Mouse (Mus musculus) lung, postnatal 0 days (tissue): ENCODE data around the gene Umps. TPM values are rescaled to one million over a fixed set of nuclear protein-coding genes. Genes with fewer than 3 reads are reported as not detected.

Source experiments
- ATAC-seq: fragments of 200-750 bp; cut with Nextera tagmentation; 2 replicates; pipeline ENCODE4 v1.8.0; 2017; ENCODE audit warnings: moderate library complexity
- DNase-seq: peaks from one replicate; pipeline ENCODE4 v3.0.0-alpha.2; 2016; ENCODE audit warnings: low spot score
- H3K27ac ChIP-seq: fragments of 300-500 bp; sonication (generic); 2 replicates; pipeline ENCODE4 v1.5.1; 2014; ENCODE audit warnings: antibody characterized with exemption, mild to moderate bottlenecking, low read length, mixed read lengths
- H3K27me3 ChIP-seq: fragments of 300-500 bp; sonication (generic); replicated peaks from 2 replicates; pipeline ENCODE4 v1.6.1; 2014; ENCODE audit warnings: low read length, mixed read lengths; ENCODE audit not compliant: insufficient read depth
- H3K36me3 ChIP-seq: fragments of 300-500 bp; sonication (generic); 2 replicates; pipeline ENCODE4 v1.6.1; 2014; ENCODE audit warnings: low read length, mixed read lengths; ENCODE audit not compliant: insufficient read depth
- H3K4me1 ChIP-seq: fragments of 300-500 bp; sonication (generic); 2 replicates; pipeline ENCODE4 v1.6.1; 2014; ENCODE audit warnings: antibody characterized with exemption, low read depth, low read length, mixed read lengths; ENCODE audit not compliant: insufficient read depth
- H3K4me2 ChIP-seq: fragments of 300-500 bp; sonication (generic); replicated peaks from 2 replicates; pipeline ENCODE4 v1.6.1; 2014; ENCODE audit warnings: low read depth, mild to moderate bottlenecking, low read length, moderate library complexity, mixed read lengths
- H3K4me3 ChIP-seq: fragments of 300-500 bp; sonication (generic); 2 replicates; pipeline ENCODE4 v1.5.1; 2014; ENCODE audit warnings: low read depth, low read length
- H3K9ac ChIP-seq: fragments of 300-500 bp; sonication (generic); replicated peaks from 2 replicates; pipeline ENCODE4 v1.6.1; 2014; ENCODE audit warnings: low read depth, mild to moderate bottlenecking
- H3K9me3 ChIP-seq: fragments of 300-500 bp; sonication (generic); 2 replicates; pipeline ENCODE4 v1.6.1; 2016; ENCODE audit warnings: low read length, mixed read lengths
- CTCF ChIP-seq: IDR thresholded peaks from 2 replicates; pipeline ENCODE4 v1.5.1; 2016; ENCODE audit warnings: antibody characterized with exemption, mild to moderate bottlenecking
- EP300 ChIP-seq: IDR thresholded peaks from 2 replicates; pipeline ENCODE4 v1.6.1; 2016; ENCODE audit warnings: antibody characterized with exemption, mild to moderate bottlenecking, control low read depth
- WGBS: fragments of 180-500 bp; shearing (Covaris S2); extraction: QIAGEN DNeasy Blood & Tissue Kit; methylation state at CpG from one replicate; pipeline ENCODE4 v1.1.7; 2014; 5-methylcytosine and 5-hydroxymethylcytosine counted together
- polyA plus RNA-seq: library from polyadenylated mRNA; unstranded; fragments of >200 nt; fragmentation: Nextera tagmentation; extraction: Ambion mirVana; gene quantifications from 2 replicates; pipeline ENCODE4 v1.2.1, GENCODE M21; 2015

The Umps gene
- polyA plus RNA-seq, 1 experiment from 2014 or later: 10.3 TPM

GRCm38 (mm10) chr16:33921514-33921913 lies 45.3 kb downstream of the Umps start:
- H3K27ac ChIP-seq: peak overlapping the region; percentile 33; the same call in 1 of the 2 replicates
- WGBS: 44% methylated on average over 5 of the region's 5 CpGs
- H3K4me3 ChIP-seq: no peak overlapping the region
- no peak overlapping the region for H3K9ac ChIP-seq
- peak; percentile 38; the same call in 1 of the 2 replicates for ATAC-seq
- peaks cover 6% of the 10 kb centered on the region; the same call in 1 of the 2 replicates for H3K4me1 ChIP-seq
- H3K36me3 ChIP-seq: no peaks in the 10 kb centered on the region
- no peaks in the 10 kb centered on the region for H3K27me3 ChIP-seq
- TF ChIP-seq CTCF: no peak
- 0 out of 2 replicates have a peak, but pooled peaks have one; percentile 12 for TF ChIP-seq EP300
- H3K9me3 ChIP-seq: no peaks in the 10 kb centered on the region
- no peak overlapping the region for H3K4me2 ChIP-seq
- DNase-seq: peak; percentile 79

GRCm38 (mm10) chr16:33917926-33918325 lies 48.9 kb downstream of the Umps start:
- no peak overlapping the region; the same call in 1 of the 2 replicates for H3K27ac ChIP-seq
- no peaks in the 10 kb centered on the region for H3K36me3 ChIP-seq
- 0 out of 2 replicates have a peak, but pooled peaks have one; percentile 3 for ATAC-seq
- peaks cover 14% of the 10 kb centered on the region; the same call in 1 of the 2 replicates for H3K4me1 ChIP-seq
- no peak overlapping the region for H3K4me3 ChIP-seq
- H3K9me3 ChIP-seq: no peaks in the 10 kb centered on the region
- no peak overlapping the region for H3K9ac ChIP-seq
- no peak for TF ChIP-seq EP300
- TF ChIP-seq CTCF: no peak
- H3K4me2 ChIP-seq: no peak overlapping the region
- DNase-seq: no peak
- no peaks in the 10 kb centered on the region for H3K27me3 ChIP-seq
- 68% methylated on average over 5 of the region's 5 CpGs for WGBS

- Histone ChIP-seq H3K4me1 (peaks cover 14% of the 10 kb centered on the region; the same call in 1 of the 2 replicates), H3K9ac (no peak overlapping the region), H3K4me2 (no peak overlapping the region), H3K36me3 (no peaks in the 10 kb centered on the region), H3K27me3 (no peaks in the 10 kb centered on the region), H3K4me3 (no peak overlapping the region), H3K9me3 (no peaks in the 10 kb centered on the region), H3K27ac (peak overlapping the region; percentile 34)
- no peak for TF ChIP-seq EP300
- TF ChIP-seq CTCF: no peak
- DNase-seq (no peak), ATAC-seq (no peak)
- 58% methylated on average over 5 of the region's 5 CpGs for WGBS
These were observed 49.4 kb downstream of the Umps start for GRCm38 (mm10) chr16:33917390-33917789.

GRCm38 (mm10) chr16:33916473-33917251 lies 50.2 kb downstream of the Umps start:
- Histone ChIP-seq H3K4me1 (peaks cover 14% of the 10 kb centered on the region; the same call in 1 of the 2 replicates), H3K27ac (peak overlapping the region; percentile 34), H3K9me3 (no peaks in the 10 kb centered on the region), H3K4me2 (no peak overlapping the region), H3K9ac (no peak overlapping the region), H3K4me3 (no peak overlapping the region), H3K36me3 (no peaks in the 10 kb centered on the region), H3K27me3 (no peaks in the 10 kb centered on the region)
- TF ChIP-seq EP300 (peak; percentile 64; the same call in 1 of the 2 replicates), CTCF (no peak; the same call in 1 of the 2 replicates)
- peak; percentile 73 for ATAC-seq
- DNase-seq: peak; percentile 82
- 30% methylated on average over 12 of the region's 12 CpGs for WGBS

GRCm38 (mm10) chr16:33914997-33915396 lies 51.8 kb downstream of the Umps start:
- no peaks in the 10 kb centered on the region for H3K36me3 ChIP-seq
- ATAC-seq (peak; percentile 22; the same call in 1 of the 2 replicates), DNase-seq (peak; percentile 40)
- H3K4me2 ChIP-seq: no peak overlapping the region
- H3K4me1 ChIP-seq: peaks cover 14% of the 10 kb centered on the region; the same call in 1 of the 2 replicates
- H3K4me3 ChIP-seq: no peak overlapping the region
- 68% methylated on average over 4 of the region's 4 CpGs for WGBS
- H3K9me3 ChIP-seq: no peaks in the 10 kb centered on the region
- H3K27me3 ChIP-seq: no peaks in the 10 kb centered on the region
- no peak overlapping the region for H3K9ac ChIP-seq
- 0 out of 2 replicates have a peak overlapping the region, but pooled peaks have one; percentile 20 for H3K27ac ChIP-seq
- no peak for TF ChIP-seq CTCF
- TF ChIP-seq EP300: no peak

GRCm38 (mm10) chr16:33908239-33908638 lies 58.6 kb downstream of the Umps start:
- Histone ChIP-seq H3K9ac (no peak overlapping the region), H3K36me3 (no peaks in the 10 kb centered on the region), H3K4me2 (no peak overlapping the region), H3K9me3 (no peaks in the 10 kb centered on the region), H3K4me3 (no peak overlapping the region), H3K27me3 (no peaks in the 10 kb centered on the region), H3K4me1 (no peaks in the 10 kb centered on the region), H3K27ac (no peak overlapping the region)
- no peak for ATAC-seq
- DNase-seq: no peak
- 76% methylated on average over 4 of the region's 4 CpGs for WGBS
- TF ChIP-seq CTCF (no peak), EP300 (no peak)

Other genes with a start within 250 kb of the Umps start
- 0.08 and 0.11 TPM in 2 replicates for gene Muc13, start 173.0 kb downstream of the Umps start, polyA plus RNA-seq
- gene Itgb5, start 137.4 kb downstream of the Umps start, polyA plus RNA-seq: 34.5 and 39.4 TPM in 2 replicates